Mouse (Mus musculus): ENCODE results near the gene Kifap3. TPM values are rescaled to one million over a fixed set of nuclear protein-coding genes. Genes with fewer than 3 reads are reported as not detected.
"Not testable (repeated sequence)": the region's sequence is repeated elsewhere in the genome, so short reads cannot be mapped to it uniquely, and the experiment has no call there.

The Kifap3 gene
- polyA plus RNA-seq, 2 experiments, result 28.2 to 46.3 TPM

GRCm38 (mm10) chr1:163835062-163835461 lies 55.7 kb downstream of the Kifap3 start:
- no peak for ATAC-seq (ENCODE audit: low FRiP score, low read depth)
- H3K27me3 ChIP-seq (ENCODE audit: control insufficient read depth, insufficient read depth, low read length), result no peaks in the 10 kb centered on the region
- no peaks in the 10 kb centered on the region for H3K9me3 ChIP-seq (ENCODE audit: control insufficient read depth, low read length)
- no peak overlapping the region for H3K4me2 ChIP-seq (replicated peaks; ENCODE audit: low read depth, low read length, severe bottlenecking)
- no peaks in the 10 kb centered on the region for H3K4me1 ChIP-seq (ENCODE audit: control insufficient read depth, insufficient read depth, low read length)
- DNase-seq (ENCODE audit: low spot score), result no peak
- 0 out of 2 replicates have a peak, but pooled peaks cover 6% of the 10 kb centered on the region for H3K36me3 ChIP-seq (ENCODE audit: control insufficient read depth, insufficient read depth, low read length)
- H3K27ac ChIP-seq (replicated peaks; ENCODE audit: low read depth, low read length), result no peak overlapping the region
- no peak overlapping the region for H3K9ac ChIP-seq (ENCODE audit: low read depth, low read length, severe bottlenecking)
- 89% methylated on average over 2 of the region's 2 CpGs for WGBS
- TF ChIP-seq POLR2A (IDR thresholded peaks at IDR 0.05; ENCODE audit: borderline replicate concordance, extremely low read depth, insufficient read depth, insufficient read length), result no peak
- H3K4me3 ChIP-seq (replicated peaks; ENCODE audit: low read length), result no peak overlapping the region

GRCm38 (mm10) chr1:163838482-163838881 lies 59.1 kb downstream of the Kifap3 start:
- H3K27ac ChIP-seq (replicated peaks; ENCODE audit: low read depth, low read length); ATAC-seq (ENCODE audit: low FRiP score, low read depth); H3K4me2 ChIP-seq (replicated peaks; ENCODE audit: low read depth, low read length, severe bottlenecking); H3K4me3 ChIP-seq (replicated peaks; ENCODE audit: low read length); DNase-seq (ENCODE audit: low spot score); H3K9ac ChIP-seq (ENCODE audit: low read depth, low read length, severe bottlenecking); H3K27me3 ChIP-seq (ENCODE audit: control insufficient read depth, insufficient read depth, low read length); H3K4me1 ChIP-seq (ENCODE audit: control insufficient read depth, insufficient read depth, low read length); H3K9me3 ChIP-seq (ENCODE audit: control insufficient read depth, low read length): not testable (repeated sequence)
- H3K36me3 ChIP-seq (ENCODE audit: control insufficient read depth, insufficient read depth, low read length), result 0 out of 2 replicates have a peak, but pooled peaks cover 14% of the 10 kb centered on the region
- WGBS, result 92% methylated on average over 3 of the region's 3 CpGs

- Histone ChIP-seq H3K27ac (replicated peaks; ENCODE audit: low read depth, low read length) (no peak overlapping the region), H3K9ac (ENCODE audit: low read depth, low read length, severe bottlenecking) (no peak overlapping the region), H3K9me3 (ENCODE audit: control insufficient read depth, low read length) (no peaks in the 10 kb centered on the region), H3K4me1 (ENCODE audit: control insufficient read depth, insufficient read depth, low read length) (0 out of 2 replicates have a peak, but pooled peaks cover 3% of the 10 kb centered on the region), H3K4me3 (replicated peaks; ENCODE audit: low read length) (no peak overlapping the region), H3K36me3 (ENCODE audit: control insufficient read depth, insufficient read depth, low read length) (0 out of 2 replicates have a peak, but pooled peaks cover 14% of the 10 kb centered on the region), H3K27me3 (ENCODE audit: control insufficient read depth, insufficient read depth, low read length) (no peaks in the 10 kb centered on the region), H3K4me2 (replicated peaks; ENCODE audit: low read depth, low read length, severe bottlenecking) (no peak overlapping the region)
- no peak for TF ChIP-seq POLR2A (IDR thresholded peaks at IDR 0.05; ENCODE audit: borderline replicate concordance, extremely low read depth, insufficient read depth, insufficient read length)
- ATAC-seq (ENCODE audit: low FRiP score, low read depth) (no peak), DNase-seq (ENCODE audit: low spot score) (no peak)
- 86% methylated on average over 8 of the region's 8 CpGs for WGBS
Measured at GRCm38 (mm10) chr1:163840555-163840954, 61.2 kb downstream of the Kifap3 start.

- no peaks in the 10 kb centered on the region for H3K27me3 ChIP-seq (ENCODE audit: control insufficient read depth, insufficient read depth, low read length)
- H3K9me3 ChIP-seq (ENCODE audit: control insufficient read depth, low read length), result no peaks in the 10 kb centered on the region
- no peak overlapping the region for H3K9ac ChIP-seq (ENCODE audit: low read depth, low read length, severe bottlenecking)
- ATAC-seq (ENCODE audit: low FRiP score, low read depth) (no peak), DNase-seq (ENCODE audit: low spot score) (peak; percentile 33)
- no peak overlapping the region for H3K4me3 ChIP-seq (replicated peaks; ENCODE audit: low read length)
- H3K27ac ChIP-seq (replicated peaks; ENCODE audit: low read depth, low read length), result no peak overlapping the region
- H3K4me2 ChIP-seq (replicated peaks; ENCODE audit: low read depth, low read length, severe bottlenecking), result no peak overlapping the region
- no peak for TF ChIP-seq POLR2A (IDR thresholded peaks at IDR 0.05; ENCODE audit: borderline replicate concordance, extremely low read depth, insufficient read depth, insufficient read length)
- 0 out of 2 replicates have a peak, but pooled peaks cover 3% of the 10 kb centered on the region for H3K4me1 ChIP-seq (ENCODE audit: control insufficient read depth, insufficient read depth, low read length)
- H3K36me3 ChIP-seq (ENCODE audit: control insufficient read depth, insufficient read depth, low read length), result 0 out of 2 replicates have a peak, but pooled peaks cover 14% of the 10 kb centered on the region
- 23% methylated on average over 2 of the region's 2 CpGs for WGBS
Measured at GRCm38 (mm10) chr1:163842238-163842637, 62.9 kb downstream of the Kifap3 start.

GRCm38 (mm10) chr1:163843899-163844298 lies 64.5 kb downstream of the Kifap3 start:
- H3K27me3 ChIP-seq (ENCODE audit: control insufficient read depth, insufficient read depth, low read length), result no peaks in the 10 kb centered on the region
- 0 out of 2 replicates have a peak, but pooled peaks cover 14% of the 10 kb centered on the region for H3K36me3 ChIP-seq (ENCODE audit: control insufficient read depth, insufficient read depth, low read length)
- ATAC-seq (ENCODE audit: low FRiP score, low read depth), result no peak; the same call in 1 of the 2 replicates
- H3K27ac ChIP-seq (replicated peaks; ENCODE audit: low read depth, low read length), result no peak overlapping the region
- no peak overlapping the region for H3K9ac ChIP-seq (ENCODE audit: low read depth, low read length, severe bottlenecking)
- H3K4me1 ChIP-seq (ENCODE audit: control insufficient read depth, insufficient read depth, low read length), result 0 out of 2 replicates have a peak, but pooled peaks cover 3% of the 10 kb centered on the region
- H3K4me3 ChIP-seq (replicated peaks; ENCODE audit: low read length), result no peak overlapping the region
- no peaks in the 10 kb centered on the region for H3K9me3 ChIP-seq (ENCODE audit: control insufficient read depth, low read length)
- peak; percentile 48 for DNase-seq (ENCODE audit: low spot score)
- no peak for TF ChIP-seq POLR2A (IDR thresholded peaks at IDR 0.05; ENCODE audit: borderline replicate concordance, extremely low read depth, insufficient read depth, insufficient read length)
- H3K4me2 ChIP-seq (replicated peaks; ENCODE audit: low read depth, low read length, severe bottlenecking), result no peak overlapping the region
